Mouse (Mus musculus): Measurements from ENCODE around the gene Hadh.

- TF ChIP-seq CTCF (IDR thresholded peaks at IDR 0.05; ENCODE audit: borderline replicate concordance, extremely low read depth, insufficient read depth, insufficient read length) (no peak), POLR2A (IDR thresholded peaks at IDR 0.05; ENCODE audit: borderline replicate concordance, extremely low read depth, insufficient read depth, insufficient read length, poor library complexity, severe bottlenecking) (no peak)
Observed at GRCm38 (mm10) chr3:131198991-131199390, 72.9 kb downstream of the Hadh start.
